Mouse (Mus musculus) stomach, postnatal 0 days (tissue): ENCODE measurements around the gene Ugt3a1. TPM values are rescaled to one million over a fixed set of nuclear protein-coding genes. Genes with fewer than 3 reads are reported as not detected.

Source experiments
- ATAC-seq: fragments of 200-750 bp; cut with Nextera tagmentation; 2 replicates; pipeline ENCODE4 v1.8.0; 2017; ENCODE audit not compliant: low FRiP score, low TSS enrichment
- DNase-seq: peaks from one replicate; pipeline ENCODE4 v3.0.0-alpha.2; 2016; ENCODE audit warnings: low spot score
- H3K27ac ChIP-seq: fragments of 300-500 bp; sonication (generic); replicated peaks from 2 replicates; pipeline ENCODE4 v1.5.1; 2014; ENCODE audit warnings: mild to moderate bottlenecking, control low read depth
- H3K27me3 ChIP-seq: fragments of 300-500 bp; sonication (generic); 2 replicates; pipeline ENCODE4 v1.6.1; 2014; ENCODE audit warnings: low read length; ENCODE audit not compliant: control insufficient read depth, insufficient read depth
- H3K36me3 ChIP-seq: fragments of 300-500 bp; sonication (generic); 2 replicates; pipeline ENCODE4 v1.6.1; 2014; ENCODE audit warnings: low read length, mixed read lengths; ENCODE audit not compliant: control insufficient read depth, insufficient read depth
- H3K4me1 ChIP-seq: fragments of 300-500 bp; sonication (generic); replicated peaks from 2 replicates; pipeline ENCODE4 v1.6.1; 2014; ENCODE audit warnings: antibody characterized with exemption; ENCODE audit not compliant: control insufficient read depth, insufficient read depth
- H3K4me2 ChIP-seq: fragments of 300-500 bp; sonication (generic); replicated peaks from 2 replicates; pipeline ENCODE4 v1.6.1; 2014; ENCODE audit warnings: low read depth, mild to moderate bottlenecking, control low read depth, moderate library complexity
- H3K4me3 ChIP-seq: fragments of 300-500 bp; sonication (generic); 2 replicates; pipeline ENCODE4 v1.5.1; 2014; ENCODE audit warnings: low read depth, low read length, control low read depth
- H3K9ac ChIP-seq: fragments of 300-500 bp; sonication (generic); 2 replicates; pipeline ENCODE4 v1.6.1; 2014; ENCODE audit warnings: mild to moderate bottlenecking, low read length, control low read depth, mixed read lengths
- H3K9me3 ChIP-seq: fragments of 300-500 bp; sonication (generic); 2 replicates; pipeline ENCODE4 v1.6.1; 2016; ENCODE audit warnings: low read length; ENCODE audit not compliant: control insufficient read depth
- CTCF ChIP-seq: IDR thresholded peaks from 2 replicates; pipeline ENCODE4 v1.5.1; 2016; ENCODE audit warnings: antibody characterized with exemption, low read depth, mild to moderate bottlenecking, moderate library complexity
- EP300 ChIP-seq: optimal IDR thresholded peaks from 2 replicates; pipeline ENCODE3; 2016; ENCODE audit warnings: antibody characterized with exemption
- WGBS: fragments of 180-500 bp; shearing (Covaris S2); extraction: QIAGEN DNeasy Blood & Tissue Kit; methylation state at CpG from one replicate; pipeline ENCODE4 v1.1.7; 2014; 5-methylcytosine and 5-hydroxymethylcytosine counted together
- polyA plus RNA-seq: library from polyadenylated mRNA; unstranded; fragments of >200 nt; fragmentation: Nextera tagmentation; extraction: Ambion mirVana; gene quantifications from 2 replicates; pipeline ENCODE4 v1.2.1, GENCODE M21; 2015

Ugt3a1 gene
- polyA plus RNA-seq, 1 experiment from 2014 or later, result not detected

GRCm38 (mm10) chr15:9279026-9279425, 2.3 kb downstream of the Ugt3a1 start:
- DNase-seq (no peak), ATAC-seq (no peak)
- H3K4me1 ChIP-seq, result no peaks in the 10 kb centered on the region
- no peak overlapping the region for H3K27ac ChIP-seq
- WGBS, result 63% methylated on average over 3 of the region's 3 CpGs
- no peaks in the 10 kb centered on the region for H3K9me3 ChIP-seq
- no peak for TF ChIP-seq CTCF
- TF ChIP-seq EP300, result no peak
- H3K27me3 ChIP-seq, result no peaks in the 10 kb centered on the region
- H3K4me3 ChIP-seq, result no peak overlapping the region
- no peaks in the 10 kb centered on the region for H3K36me3 ChIP-seq
- no peak overlapping the region for H3K4me2 ChIP-seq
- no peak overlapping the region for H3K9ac ChIP-seq

- H3K4me3 ChIP-seq, result no peak overlapping the region
- no peak overlapping the region for H3K4me2 ChIP-seq
- no peak overlapping the region for H3K9ac ChIP-seq
- TF ChIP-seq CTCF (no peak), EP300 (no peak)
- 85% methylated on average over 3 of the region's 3 CpGs for WGBS
- ATAC-seq (no peak), DNase-seq (no peak)
- H3K4me1 ChIP-seq, result no peaks in the 10 kb centered on the region
- H3K27ac ChIP-seq, result no peak overlapping the region
- H3K27me3 ChIP-seq, result no peaks in the 10 kb centered on the region
- H3K9me3 ChIP-seq, result no peaks in the 10 kb centered on the region
- no peaks in the 10 kb centered on the region for H3K36me3 ChIP-seq
Measured at GRCm38 (mm10) chr15:9279596-9279995, 2.9 kb downstream of the Ugt3a1 start.

GRCm38 (mm10) chr15:9283165-9283564, 6.5 kb downstream of the Ugt3a1 start:
- no peak for DNase-seq
- 84% methylated on average over 2 of the region's 2 CpGs for WGBS
- Histone ChIP-seq H3K27me3 (no peaks in the 10 kb centered on the region), H3K9me3 (no peaks in the 10 kb centered on the region), H3K9ac (no peak overlapping the region), H3K36me3 (no peaks in the 10 kb centered on the region), H3K27ac (no peak overlapping the region), H3K4me3 (no peak overlapping the region), H3K4me2 (no peak overlapping the region), H3K4me1 (no peaks in the 10 kb centered on the region)
- no peak for ATAC-seq
- TF ChIP-seq CTCF (no peak), EP300 (no peak)

DNA sequence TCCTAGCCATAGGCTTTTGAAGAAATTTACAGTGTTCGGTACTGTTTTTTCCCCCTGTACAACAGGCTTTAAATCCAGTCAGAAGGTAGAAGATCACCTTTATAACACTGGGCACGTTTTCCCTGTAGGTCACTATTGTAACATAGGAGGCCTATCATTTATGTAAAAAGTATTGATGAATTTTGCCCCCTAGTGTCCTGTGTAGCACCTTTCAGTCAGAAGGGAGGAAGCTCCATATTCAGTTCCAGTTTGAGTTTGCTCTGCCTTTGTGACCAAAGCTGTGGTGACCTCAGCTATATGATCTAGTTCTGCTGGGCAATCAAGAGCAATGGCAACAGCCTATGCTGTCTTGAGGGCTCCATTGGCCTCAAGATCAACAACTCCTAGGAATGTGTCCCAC, 13.0 kb downstream of the Ugt3a1 start:
- Histone ChIP-seq H3K9me3 (no peaks in the 10 kb centered on the region), H3K4me2 (no peak overlapping the region), H3K4me1 (no peaks in the 10 kb centered on the region), H3K27me3 (no peaks in the 10 kb centered on the region), H3K27ac (no peak overlapping the region), H3K9ac (no peak overlapping the region), H3K4me3 (no peak overlapping the region), H3K36me3 (no peaks in the 10 kb centered on the region)
- no peak for TF ChIP-seq EP300
- no peak for ATAC-seq
- no peak for DNase-seq
- WGBS, result 56% methylated on average over 2 of the region's 2 CpGs

- no peak overlapping the region for H3K9ac ChIP-seq
- no peak for DNase-seq
- no peaks in the 10 kb centered on the region for H3K36me3 ChIP-seq
- no peak overlapping the region for H3K4me3 ChIP-seq
- H3K27ac ChIP-seq, result no peak overlapping the region
- H3K9me3 ChIP-seq, result no peaks in the 10 kb centered on the region
- no peak for TF ChIP-seq CTCF
- no peak for TF ChIP-seq EP300
- H3K27me3 ChIP-seq, result no peaks in the 10 kb centered on the region
- H3K4me2 ChIP-seq, result no peak overlapping the region
- WGBS, result 74% methylated on average over 8 of the region's 8 CpGs
- H3K4me1 ChIP-seq, result no peaks in the 10 kb centered on the region
- ATAC-seq, result no peak
Measured at GRCm38 (mm10) chr15:9305978-9306692, 29.4 kb downstream of the Ugt3a1 start.

- ATAC-seq (no peak), DNase-seq (no peak)
- Histone ChIP-seq H3K9ac (no peak overlapping the region), H3K36me3 (no peaks in the 10 kb centered on the region), H3K27me3 (no peaks in the 10 kb centered on the region), H3K4me3 (no peak overlapping the region), H3K9me3 (no peaks in the 10 kb centered on the region), H3K4me1 (no peaks in the 10 kb centered on the region), H3K4me2 (no peak overlapping the region), H3K27ac (no peak overlapping the region)
- 60% methylated on average over 2 of the region's 2 CpGs for WGBS
- no peak for TF ChIP-seq EP300
- TF ChIP-seq CTCF, result no peak
Measured at GRCm38 (mm10) chr15:9334596-9334995, 57.9 kb downstream of the Ugt3a1 start.
